Mouse (Mus musculus): ENCODE measurements at regions not wholly inside any gene's neighbourhood (a gene's known extent, or its start where the extent isn't known, plus 50 kb on each side); places are given as distances from the start of the nearest gene placed in this dataset.

- DNase-seq (ENCODE audit: inconsistent ontology term): peak; percentile 56
Observed at GRCm38 (mm10) chr11:65638211-65638610, 149.9 kb downstream of the Map2k4 start.

- no peak for DNase-seq (ENCODE audit: inconsistent ontology term)
Observed at GRCm38 (mm10) chr11:65637206-65637605, 150.9 kb downstream of the Map2k4 start.

- no peak for DNase-seq (ENCODE audit: inconsistent ontology term)
Observed at GRCm38 (mm10) chr11:65635307-65635706, 152.8 kb downstream of the Map2k4 start.

GRCm38 (mm10) chr11:65631164-65631563 lies 156.9 kb downstream of the Map2k4 start:
- DNase-seq (ENCODE audit: inconsistent ontology term): peak; percentile 28

- no peak for DNase-seq (ENCODE audit: inconsistent ontology term)
Observed at GRCm38 (mm10) chr11:65630436-65630835, 157.7 kb downstream of the Map2k4 start.

GRCm38 (mm10) chr11:65629320-65629719 lies 158.8 kb downstream of the Map2k4 start:
- DNase-seq (ENCODE audit: inconsistent ontology term): no peak

GRCm38 (mm10) chr11:65618976-65619375 lies 169.1 kb downstream of the Map2k4 start:
- no peak for DNase-seq (ENCODE audit: inconsistent ontology term)

GRCm38 (mm10) chr11:65610536-65610935 lies 177.6 kb downstream of the Map2k4 start:
- no peak for DNase-seq (ENCODE audit: inconsistent ontology term)

GRCm38 (mm10) chr11:65609056-65609455 lies 179.0 kb downstream of the Map2k4 start:
- peak; percentile 81 for DNase-seq (ENCODE audit: inconsistent ontology term)

- peak; percentile 7 for DNase-seq (ENCODE audit: inconsistent ontology term)
Observed at GRCm38 (mm10) chr11:65597298-65598076, 190.6 kb downstream of the Map2k4 start.

- peak; percentile 39 for DNase-seq (ENCODE audit: inconsistent ontology term)
Observed at GRCm38 (mm10) chr11:65588491-65588890, 199.6 kb downstream of the Map2k4 start.

- DNase-seq (ENCODE audit: inconsistent ontology term): no peak
Observed at GRCm38 (mm10) chr11:65567831-65568230, 220.3 kb downstream of the Map2k4 start.

GRCm38 (mm10) chr11:65558236-65558635 lies 229.9 kb downstream of the Map2k4 start:
- no peak for DNase-seq (ENCODE audit: inconsistent ontology term)

GRCm38 (mm10) chr11:65551073-65551472 lies 237.0 kb downstream of the Map2k4 start:
- no peak for DNase-seq (ENCODE audit: inconsistent ontology term)

GRCm38 (mm10) chr11:65544281-65544680 lies 243.8 kb downstream of the Map2k4 start:
- DNase-seq (ENCODE audit: inconsistent ontology term): no peak

- no peak for DNase-seq (ENCODE audit: inconsistent ontology term)
Observed at GRCm38 (mm10) chr11:65543581-65543980, 244.5 kb downstream of the Map2k4 start.

- DNase-seq (ENCODE audit: inconsistent ontology term): no peak
Observed at GRCm38 (mm10) chr11:65537046-65537630, 251.0 kb downstream of the Map2k4 start.

GRCm38 (mm10) chr11:65535726-65536442 lies 252.2 kb downstream of the Map2k4 start:
- DNase-seq (ENCODE audit: inconsistent ontology term): no peak

- DNase-seq (ENCODE audit: inconsistent ontology term): no peak
Observed at GRCm38 (mm10) chr11:65530744-65531143, 257.4 kb downstream of the Map2k4 start.

GRCm38 (mm10) chr11:65505106-65505865 lies 235.5 kb upstream of the Myocd start:
- DNase-seq (ENCODE audit: inconsistent ontology term): no peak

- DNase-seq (ENCODE audit: inconsistent ontology term): no peak
Observed at GRCm38 (mm10) chr11:65497979-65498378, 228.2 kb upstream of the Myocd start.

GRCm38 (mm10) chr11:65497415-65497814 lies 227.6 kb upstream of the Myocd start:
- no peak for DNase-seq (ENCODE audit: inconsistent ontology term)

Measured in Muller cell, postnatal 12 days (primary cell).